ENCODE assay signal across 8 mouse cellular contexts in the genomic region with DNA sequence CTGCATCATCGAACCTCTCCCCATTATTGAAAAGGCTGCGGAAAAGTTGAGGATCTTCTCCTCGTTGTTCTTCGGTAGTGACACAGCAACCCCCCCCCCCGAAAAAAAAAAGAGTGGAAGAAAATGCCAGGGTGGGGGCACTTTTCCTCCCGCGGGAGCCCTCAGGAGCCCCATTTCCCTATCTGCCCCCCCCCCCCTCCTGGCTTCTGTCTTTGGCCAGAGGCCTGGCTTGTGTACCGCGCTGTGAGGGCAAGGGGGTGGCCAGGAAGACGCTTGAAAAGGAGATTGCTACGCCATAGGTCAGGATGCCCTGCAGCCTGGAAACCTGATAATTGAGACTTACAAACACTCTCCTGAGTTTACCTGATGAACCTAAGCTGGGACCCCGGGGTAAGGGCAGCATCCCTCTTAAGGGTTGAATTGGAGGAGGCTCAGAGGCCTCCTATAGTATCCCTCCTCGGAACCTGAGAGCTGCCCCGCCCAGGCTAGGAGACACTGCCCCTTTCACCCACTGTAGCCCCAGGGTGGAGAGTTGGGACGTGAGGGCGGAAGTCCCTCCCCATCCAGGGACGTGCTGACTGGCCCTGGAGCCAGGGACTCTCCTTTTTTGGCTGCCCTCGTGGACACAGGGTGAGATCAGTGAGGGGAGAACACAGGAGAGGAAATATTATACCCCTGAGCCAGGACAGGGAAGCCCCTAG. TPM values are rescaled to one million over a fixed set of nuclear protein-coding genes. Genes with fewer than 3 reads are reported as not detected.
DNase-seq lines count a peak whose midpoint lies in the region; ATAC-seq and TF ChIP-seq lines count a peak whose summit lies in the region.

A gene (minus strand): TSS at position 417 of the 701 bp plus-strand sequence.

- H3K4me3 ChIP-seq in cortical plate, adult 2 months (ENCODE audit: insufficient read depth, low read length), result peak within 1 kb of the TSS; percentile 92
- peak within 1 kb of the TSS; percentile 68 for H3K4me3 ChIP-seq in intestine, embryonic 14.5 days (ENCODE audit: low read depth, low read length)
- H3K4me3 ChIP-seq in limb, embryonic 10.5 days, result peak within 1 kb of the TSS; percentile 74
- H3K4me3 ChIP-seq in midbrain, embryonic 10.5 days, result peak within 1 kb of the TSS; percentile 98

- peak; percentile 71 for ATAC-seq in intestine, embryonic 14.5 days (replicated peaks; ENCODE audit: low FRiP score, low TSS enrichment, low read depth)

- DNase-seq in urinary bladder, adult 18-20 months (ENCODE audit: low spot score in 2 of 2), result peak; percentile 72 to 88
- no peak for DNase-seq in urinary bladder, postnatal 10 days (ENCODE audit: low spot score)
- DNase-seq in gastrocnemius, postnatal 4 days (ENCODE audit: low spot score in 2 of 2), result peak; percentile 57 to 84
- peak; percentile 86 for DNase-seq in intestine, embryonic 14.5 days (ENCODE audit: low spot score)
- peak; percentile 74 for DNase-seq in limb, embryonic 10.5 days (ENCODE audit: low spot score)
- peak; percentile 78 for DNase-seq in midbrain, embryonic 10.5 days (ENCODE audit: low spot score)
- DNase-seq in testis, postnatal 14 days (ENCODE audit: low spot score), result peak; percentile 80

- no peak for TF ChIP-seq CTCF in cortical plate, adult 2 months (IDR thresholded peaks at IDR 0.05; ENCODE audit: extremely low read depth, insufficient read depth, low read length)

- H3K27ac ChIP-seq in cortical plate, adult 2 months (ENCODE audit: insufficient read depth, low read length), result peak within 1 kb of the TSS; percentile 70
- peak within 1 kb of the TSS; percentile 95 for H3K27ac ChIP-seq in intestine, embryonic 14.5 days (ENCODE audit: low read depth)
- H3K27ac ChIP-seq in limb, embryonic 10.5 days, result peak within 1 kb of the TSS; percentile 98
- peak within 1 kb of the TSS; percentile 100 for H3K27ac ChIP-seq in midbrain, embryonic 10.5 days (replicated peaks)

- peak; percentile 17; the same call in 1 of the 2 replicates for TF ChIP-seq POLR2A in cortical plate, adult 2 months (IDR thresholded peaks at IDR 0.05; ENCODE audit: extremely low read depth, insufficient read depth, low read length)

- H3K9me3 ChIP-seq in intestine, embryonic 14.5 days (ENCODE audit: control insufficient read depth, low read length), result no peaks in the 10 kb centered on the region
- no peaks in the 10 kb centered on the region for H3K9me3 ChIP-seq in limb, embryonic 10.5 days (replicated peaks)
- no peaks in the 10 kb centered on the region for H3K9me3 ChIP-seq in midbrain, embryonic 10.5 days (replicated peaks)

- H3K4me2 ChIP-seq in intestine, embryonic 14.5 days (ENCODE audit: low read length), result peak within 1 kb of the TSS; percentile 74

- peaks cover 63% of the 10 kb centered on the region for H3K36me3 ChIP-seq in intestine, embryonic 14.5 days (ENCODE audit: control insufficient read depth, insufficient read depth, low read length)
- peaks cover 83% of the 10 kb centered on the region for H3K36me3 ChIP-seq in limb, embryonic 10.5 days
- H3K36me3 ChIP-seq in midbrain, embryonic 10.5 days, result peaks cover 83% of the 10 kb centered on the region

- peaks cover 7% of the 10 kb centered on the region for H3K4me1 ChIP-seq in cortical plate, adult 2 months (ENCODE audit: control insufficient read depth, insufficient read depth, low read length)
- H3K4me1 ChIP-seq in intestine, embryonic 14.5 days (replicated peaks; ENCODE audit: control insufficient read depth, insufficient read depth, low read length), result peaks cover 23% of the 10 kb centered on the region
- H3K4me1 ChIP-seq in limb, embryonic 10.5 days, result peaks cover 44% of the 10 kb centered on the region
- peaks cover 49% of the 10 kb centered on the region for H3K4me1 ChIP-seq in midbrain, embryonic 10.5 days

- 0% methylated on average over 18 of the region's 18 CpGs for WGBS in intestine, embryonic 14.5 days
- 0% methylated on average over 18 of the region's 18 CpGs for WGBS in limb, embryonic 10.5 days
- under 1% methylated on average over 18 of the region's 18 CpGs for WGBS in midbrain, embryonic 10.5 days

- H3K9ac ChIP-seq in intestine, embryonic 14.5 days (ENCODE audit: low read length), result peak within 1 kb of the TSS; percentile 98

- H3K27me3 ChIP-seq in intestine, embryonic 14.5 days (replicated peaks; ENCODE audit: control insufficient read depth, insufficient read depth, low read length), result no peaks in the 10 kb centered on the region
- no peaks in the 10 kb centered on the region for H3K27me3 ChIP-seq in limb, embryonic 10.5 days (ENCODE audit: low read depth, poor library complexity, severe bottlenecking)
- no peaks in the 10 kb centered on the region for H3K27me3 ChIP-seq in midbrain, embryonic 10.5 days (ENCODE audit: low read depth, poor library complexity, severe bottlenecking)

RNA-seq across cellular contexts. Expression of the gene that starts here (rescaled TPM):
- polyA plus RNA-seq in cortical plate, adult 2 months (2012; rRNA removed), result 4,394 and 4,549 TPM in 2 replicates
- 1,000 to 10,000 TPM; 5,945 to 6,079 TPM for total RNA-seq in gastrocnemius, postnatal 4 days (2021)
- 2,406 and 2,408 TPM in 2 replicates for polyA plus RNA-seq in intestine, embryonic 14.5 days (2014; fragmentation: Nextera tagmentation; extraction: Ambion mirVana)
- polyA plus RNA-seq in limb, embryonic 10.5 days (2016; fragmentation: Nextera tagmentation; extraction: Ambion mirVana), result 2,585 and 3,112 TPM in 2 replicates
- 2,729 and 3,222 TPM in 2 replicates for polyA plus RNA-seq in midbrain, embryonic 10.5 days (2016; fragmentation: Nextera tagmentation; extraction: Ambion mirVana)
